Comparison of ENCODE assay signal across 7 mouse cellular contexts in the genomic region with DNA sequence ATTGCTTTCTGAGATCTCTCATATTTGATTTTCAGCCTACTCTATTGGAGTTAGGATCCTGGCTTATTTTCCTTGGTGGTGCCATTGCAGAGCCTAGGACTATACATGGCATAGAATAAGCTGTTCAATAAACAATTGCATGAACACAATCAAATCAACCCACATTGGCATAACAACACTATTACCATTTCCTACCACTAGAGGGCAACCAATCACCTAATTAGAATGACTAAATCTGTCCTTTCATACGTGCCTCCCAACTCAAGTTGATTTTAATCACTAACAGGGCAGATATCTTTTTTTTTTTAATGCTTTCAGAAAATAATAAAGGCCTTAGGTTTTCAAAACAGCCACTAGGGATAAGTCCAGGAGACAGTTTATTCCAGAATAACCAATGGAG.
DNase-seq lines count a peak whose midpoint lies in the region; ATAC-seq and TF ChIP-seq lines count a peak whose summit lies in the region.

No protein-coding gene starts in this region.

- no peaks in the 10 kb centered on the region for H3K36me3 ChIP-seq in hindbrain, embryonic 16.5 days (ENCODE audit: control insufficient read depth, insufficient read depth, low read length)

- no peak overlapping the region for H3K27ac ChIP-seq in layer of hippocampus, adult 2 months
- H3K27ac ChIP-seq in hindbrain, embryonic 16.5 days (ENCODE audit: low read depth, low read length) = no peak overlapping the region

- TF ChIP-seq CTCF in layer of hippocampus, adult 2 months (conservative IDR thresholded peaks at IDR 0.05) = peak; percentile 92

- no peak overlapping the region for H3K9ac ChIP-seq in hindbrain, embryonic 16.5 days (ENCODE audit: low read depth, low read length)

- no peaks in the 10 kb centered on the region for H3K9me3 ChIP-seq in hindbrain, embryonic 16.5 days (ENCODE audit: control insufficient read depth, low read length)

- H3K27me3 ChIP-seq in hindbrain, embryonic 16.5 days (replicated peaks; ENCODE audit: control insufficient read depth, insufficient read depth, low read length) = no peaks in the 10 kb centered on the region; the same call in 1 of the 2 replicates

- ATAC-seq in hindbrain, embryonic 16.5 days = peak; percentile 21; the same call in 1 of the 2 replicates

- WGBS in hindbrain, embryonic 16.5 days = 0% methylated on average over 1 of the region's 1 CpGs

- peak; percentile 53 to 62 for DNase-seq in layer of hippocampus, adult 2 months (ENCODE audit: low spot score in 2 of 2)
- no peak for DNase-seq in layer of hippocampus, postnatal 10 days (ENCODE audit: low spot score in 2 of 2)
- DNase-seq in ES-CJ7 (ENCODE audit: low read depth, low spot score) (peak; percentile 54), adipocyte (ENCODE audit: low spot score) (peak; percentile 80)
- DNase-seq in natural killer cell, adult 2 months (ENCODE audit: low spot score in 2 of 2) = peak; percentile 9 to 15
- DNase-seq in right cerebral cortex, postnatal 25 days = no peak

- no peak overlapping the region for H3K4me2 ChIP-seq in hindbrain, embryonic 16.5 days (ENCODE audit: low read length)

- H3K4me1 ChIP-seq in hindbrain, embryonic 16.5 days (ENCODE audit: control insufficient read depth, insufficient read depth, low read depth, low read length) = no peaks in the 10 kb centered on the region

- no peak overlapping the region for H3K4me3 ChIP-seq in layer of hippocampus, adult 2 months
- H3K4me3 ChIP-seq in hindbrain, embryonic 16.5 days (ENCODE audit: low read length) = no peak overlapping the region

Comparison
In these comparisons a context has a peak if more than half of its experiments do, and no peak if none do; other contexts are left out.
1. DNase-seq: peak in layer of hippocampus, adult 2 months (2 of 2), ES-CJ7 (single experiment), adipocyte (single experiment) and natural killer cell, adult 2 months (2 of 2); none in layer of hippocampus, postnatal 10 days (0 of 2) and right cerebral cortex, postnatal 25 days (single experiment).